Mouse (Mus musculus): Measurements from ENCODE around the gene Dgki.

The Dgki gene

DNA sequence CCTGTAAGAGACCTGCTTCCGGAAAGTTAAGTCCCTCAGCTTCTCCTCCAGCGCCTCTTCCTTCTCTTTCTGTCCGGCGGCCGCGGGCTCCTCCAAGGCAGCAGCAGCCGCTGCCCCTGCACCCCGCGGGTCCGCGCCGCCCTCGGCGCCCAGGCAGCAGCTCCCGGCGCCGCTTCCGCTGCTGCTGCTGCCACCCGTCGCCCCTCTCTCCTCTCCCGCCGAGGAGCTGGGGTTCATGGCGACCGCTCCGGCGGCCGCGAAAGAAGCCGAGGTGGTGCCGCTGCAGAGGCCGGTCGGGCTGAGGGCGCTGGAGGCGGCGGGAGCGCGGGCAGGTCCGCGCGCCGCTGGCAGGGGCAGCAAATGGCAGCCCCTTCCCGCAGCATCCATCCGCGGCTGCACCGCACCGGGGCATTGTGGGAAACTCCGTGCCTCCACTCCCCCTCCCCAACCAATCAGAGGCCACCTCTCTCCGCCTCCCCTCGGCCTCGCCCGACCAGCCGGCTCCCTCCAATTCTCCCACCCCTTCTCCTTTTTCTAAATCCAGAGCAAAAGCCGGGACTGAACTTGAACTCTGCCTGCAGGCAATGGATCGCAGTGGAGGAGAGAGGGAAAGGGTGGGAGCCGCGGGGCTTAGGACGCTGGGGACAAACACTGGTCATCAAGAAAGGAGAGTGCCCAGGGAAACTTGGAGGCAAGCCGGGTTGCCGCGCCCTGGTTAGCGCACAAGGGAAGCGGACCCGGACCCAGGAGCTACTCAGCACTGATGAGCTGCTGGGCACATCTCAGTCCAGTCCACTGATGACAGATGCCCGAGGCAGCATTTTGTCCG lies at the start of gene Dgki:
TSS of gene Dgki (minus strand) at position 623 of the 829 bp plus-strand sequence.
- DNase-seq (ENCODE audit: low spot score) = peak; percentile 82

DNA sequence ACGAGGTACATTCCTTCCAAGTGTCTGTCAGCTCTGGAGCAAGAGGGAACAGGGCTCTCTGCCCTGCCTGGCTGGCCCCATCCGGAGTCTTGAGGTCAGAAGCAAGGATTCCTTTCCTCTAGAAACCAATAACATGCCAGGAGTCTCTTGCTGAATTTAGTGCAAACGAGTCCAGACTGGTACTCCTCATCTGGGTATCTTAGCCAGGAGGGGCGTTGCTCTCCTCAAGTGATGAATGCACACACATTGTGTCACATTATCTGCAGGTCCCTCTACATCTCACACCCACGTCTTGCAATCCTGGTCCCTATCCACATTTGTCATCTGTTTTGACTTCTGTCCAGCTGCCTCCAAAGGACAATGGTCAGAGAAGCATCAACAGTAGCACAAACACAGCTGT lies 47.6 kb upstream of the Dgki start:
- DNase-seq (ENCODE audit: low spot score) = no peak

DNA sequence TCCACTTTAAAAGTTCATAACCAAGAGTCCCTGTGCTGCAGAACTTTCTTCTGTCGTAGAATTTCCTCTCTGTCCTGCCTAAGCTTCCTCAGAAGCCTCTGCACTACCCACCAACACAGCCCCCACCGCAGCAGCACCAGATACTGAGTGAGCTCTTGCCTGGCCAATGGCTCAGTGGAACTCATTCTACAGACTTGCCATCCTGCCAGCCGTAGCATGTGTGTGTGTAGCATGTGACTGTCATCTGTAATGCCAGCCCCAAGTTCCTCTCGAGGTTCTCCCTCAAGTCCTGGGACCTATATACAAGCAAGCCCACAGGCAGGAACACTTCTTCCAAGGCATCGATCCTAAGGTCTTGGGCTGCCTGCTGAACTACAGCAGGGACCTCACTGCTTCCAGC lies 38.1 kb upstream of the Dgki start:
- DNase-seq (ENCODE audit: low spot score) = no peak

DNA sequence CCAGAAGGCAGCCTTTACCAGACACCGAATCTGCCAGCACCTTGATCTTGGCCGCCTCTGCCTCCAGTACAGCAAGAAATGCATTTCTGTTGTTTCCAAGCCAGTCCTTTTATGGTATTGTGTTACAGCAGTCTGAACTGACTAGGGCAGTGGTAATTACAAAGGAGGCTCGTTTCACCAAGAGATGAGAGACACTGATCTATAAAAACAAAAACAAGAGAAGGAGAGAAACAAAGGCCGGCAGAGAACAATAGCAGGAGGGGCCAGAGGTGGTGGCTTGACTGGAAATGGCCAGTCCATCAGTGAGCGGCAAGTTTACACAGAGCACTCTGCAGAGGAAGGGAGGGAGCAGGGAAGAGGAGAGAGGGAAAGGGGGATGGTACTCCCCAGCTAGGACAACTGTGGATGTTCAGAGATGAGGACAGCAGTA lies 36.9 kb upstream of the Dgki start:
- no peak for DNase-seq (ENCODE audit: low spot score)

DNA sequence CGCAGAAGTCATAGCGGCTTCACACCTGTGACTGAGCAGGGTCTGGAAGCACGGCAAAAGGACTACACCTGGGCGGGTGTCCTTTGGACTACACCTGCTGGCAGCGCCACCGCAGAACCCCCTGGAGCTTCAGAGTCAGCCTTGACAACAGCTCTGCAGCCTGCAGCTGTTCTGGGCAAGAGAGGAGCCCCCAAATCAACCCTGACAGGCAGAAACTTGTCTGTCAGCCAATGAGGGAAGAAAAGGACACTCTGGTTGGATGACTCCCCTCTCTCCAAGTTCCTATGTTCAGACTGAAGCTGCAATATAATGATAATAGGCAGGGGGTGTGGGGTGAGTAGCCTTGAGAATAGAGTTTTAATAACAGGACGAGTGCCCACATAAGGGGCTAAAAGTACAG lies 36.4 kb upstream of the Dgki start:
- no peak for DNase-seq (ENCODE audit: low spot score)

DNA sequence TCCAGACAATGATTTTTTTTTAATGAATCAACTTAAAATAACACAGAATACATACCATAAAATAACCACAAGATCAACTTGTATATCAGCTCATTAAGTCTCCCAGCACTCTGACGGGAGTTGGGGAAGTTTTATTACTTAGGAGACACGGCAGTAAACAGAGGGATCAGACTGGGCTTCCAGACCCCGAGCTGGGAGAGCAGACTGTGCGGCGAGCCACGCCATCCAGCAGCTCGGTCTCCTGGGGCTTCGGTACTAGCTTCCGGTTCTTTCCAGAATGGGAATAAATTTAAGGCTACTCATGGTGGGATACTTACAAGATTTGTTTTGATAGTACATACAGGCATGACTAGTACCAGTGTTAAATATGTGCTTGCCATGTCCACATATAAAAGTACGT lies 32.9 kb upstream of the Dgki start:
- DNase-seq (ENCODE audit: low spot score) = no peak

DNA sequence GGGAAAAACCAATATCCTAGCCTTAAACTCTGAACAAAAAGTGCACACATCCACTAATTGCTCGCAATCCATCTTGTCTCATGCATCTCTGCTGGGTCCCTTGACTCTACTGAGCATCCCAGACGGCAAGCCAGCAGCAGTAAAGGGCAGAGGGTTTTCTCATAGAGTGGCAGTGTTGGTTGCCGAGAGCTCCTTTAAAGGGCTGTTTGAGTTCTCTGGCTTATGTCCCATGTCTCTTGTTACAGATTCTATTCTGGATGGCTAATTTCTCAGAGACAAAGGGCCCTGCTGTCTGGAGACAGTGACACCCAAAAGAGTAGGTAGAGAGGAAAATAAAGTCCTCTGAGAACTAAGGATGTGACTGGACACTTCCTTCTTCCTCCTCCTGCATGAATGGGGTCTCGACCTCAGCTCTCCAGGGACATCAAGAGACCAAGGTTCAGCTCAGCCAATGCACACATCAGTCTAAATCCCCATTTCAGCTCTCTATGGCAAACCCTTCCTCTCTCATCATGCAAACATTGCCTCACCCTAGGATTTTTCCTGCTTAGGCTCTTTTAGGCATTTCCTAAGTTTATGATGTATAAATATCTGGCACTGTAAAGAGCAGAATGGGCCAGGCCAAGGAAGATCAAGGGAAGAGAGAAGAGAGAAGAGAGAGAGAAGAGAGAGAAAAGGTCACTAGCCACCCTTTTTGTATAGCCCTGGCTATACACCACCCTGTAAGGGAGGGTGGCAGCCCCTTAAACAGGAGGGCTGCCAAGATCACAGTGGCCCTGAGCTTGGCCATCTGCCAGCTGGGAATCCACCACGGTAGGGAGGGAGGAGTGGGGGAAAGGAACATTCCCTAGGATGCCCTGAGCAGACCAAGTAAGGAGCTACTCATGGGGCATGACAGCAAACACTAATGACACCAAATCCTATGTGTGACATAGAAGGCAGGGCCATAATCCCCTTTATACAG lies 30.2 kb upstream of the Dgki start:
- DNase-seq (ENCODE audit: low spot score) = no peak

DNA sequence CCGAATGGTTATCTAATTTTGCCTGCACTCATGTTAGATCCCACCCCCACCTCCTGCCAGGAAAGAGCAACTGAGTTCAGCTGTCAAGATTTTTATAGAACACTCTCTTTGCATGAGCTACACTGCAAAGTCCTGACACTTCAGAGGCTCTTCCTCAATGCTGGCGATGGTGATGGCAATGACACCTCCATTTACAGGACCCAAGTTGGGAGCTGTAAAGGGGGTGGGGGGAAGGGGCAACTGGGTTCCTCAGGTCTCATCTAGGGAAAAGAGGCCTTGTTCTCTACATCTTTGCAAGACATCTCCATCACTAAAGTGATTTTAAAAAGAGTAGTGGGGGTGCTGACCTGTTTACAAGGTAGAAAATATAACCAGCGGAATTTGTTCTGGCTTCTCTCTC lies 29.4 kb upstream of the Dgki start:
- DNase-seq (ENCODE audit: low spot score) = no peak

DNA sequence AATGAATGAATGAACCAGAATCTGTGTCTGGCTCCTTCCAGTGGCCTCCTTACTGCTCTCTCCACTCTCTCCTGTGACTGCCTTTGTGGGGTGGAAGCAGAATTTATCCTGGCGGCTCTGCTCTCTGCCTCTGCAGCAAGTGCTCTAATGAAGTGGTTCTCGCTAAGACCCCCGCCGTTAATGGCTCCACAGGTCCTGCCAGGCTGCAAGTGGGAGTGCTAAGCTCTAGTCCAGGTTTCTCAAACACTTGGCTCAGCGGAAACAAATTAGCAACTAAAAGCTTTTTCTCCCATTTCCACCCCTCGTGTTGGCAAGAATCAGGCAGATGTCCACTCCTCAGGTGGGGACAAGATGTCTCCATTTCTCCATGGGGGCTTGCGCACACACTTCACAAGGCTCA lies 28.7 kb upstream of the Dgki start:
- DNase-seq (ENCODE audit: low spot score) = no peak

DNA sequence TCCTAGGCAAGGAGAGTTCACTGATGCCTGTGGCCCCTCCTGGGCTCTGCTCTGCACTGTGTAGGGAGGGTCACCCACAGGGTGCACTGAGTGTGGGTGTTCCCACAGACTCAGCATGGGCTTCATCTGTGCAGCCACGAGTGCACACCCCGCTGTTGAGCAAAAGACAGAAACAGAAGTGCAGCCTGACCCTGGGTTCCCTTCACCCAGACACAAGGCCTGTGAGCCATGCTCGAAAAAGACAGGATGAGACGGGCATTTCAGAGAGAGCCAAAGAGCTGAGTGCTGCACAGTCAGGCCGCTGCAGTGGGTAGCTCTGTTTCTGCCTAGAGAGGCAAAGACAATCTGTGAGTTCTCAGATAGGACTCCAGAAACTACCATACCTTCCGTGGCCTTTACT lies 27.5 kb upstream of the Dgki start:
- DNase-seq (ENCODE audit: low spot score) = no peak

DNA sequence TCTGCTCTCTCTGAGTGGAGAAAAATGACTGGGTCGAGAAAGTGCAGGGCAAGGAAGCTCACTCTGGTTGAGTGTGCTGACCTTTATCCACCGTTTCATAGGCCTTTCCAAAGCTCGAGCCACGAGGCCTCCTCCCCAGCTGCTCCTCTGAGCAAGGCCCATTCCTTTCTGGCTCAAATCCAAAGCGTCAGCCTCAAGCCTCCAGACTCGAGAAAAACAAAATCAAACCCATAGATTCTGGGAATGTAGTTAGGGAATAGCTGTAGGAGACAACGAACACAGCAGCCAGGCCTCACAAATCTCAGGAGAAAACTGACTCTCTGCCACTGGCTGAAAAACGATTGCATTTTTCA lies 26.6 kb upstream of the Dgki start:
- DNase-seq (ENCODE audit: low spot score) = no peak

DNA sequence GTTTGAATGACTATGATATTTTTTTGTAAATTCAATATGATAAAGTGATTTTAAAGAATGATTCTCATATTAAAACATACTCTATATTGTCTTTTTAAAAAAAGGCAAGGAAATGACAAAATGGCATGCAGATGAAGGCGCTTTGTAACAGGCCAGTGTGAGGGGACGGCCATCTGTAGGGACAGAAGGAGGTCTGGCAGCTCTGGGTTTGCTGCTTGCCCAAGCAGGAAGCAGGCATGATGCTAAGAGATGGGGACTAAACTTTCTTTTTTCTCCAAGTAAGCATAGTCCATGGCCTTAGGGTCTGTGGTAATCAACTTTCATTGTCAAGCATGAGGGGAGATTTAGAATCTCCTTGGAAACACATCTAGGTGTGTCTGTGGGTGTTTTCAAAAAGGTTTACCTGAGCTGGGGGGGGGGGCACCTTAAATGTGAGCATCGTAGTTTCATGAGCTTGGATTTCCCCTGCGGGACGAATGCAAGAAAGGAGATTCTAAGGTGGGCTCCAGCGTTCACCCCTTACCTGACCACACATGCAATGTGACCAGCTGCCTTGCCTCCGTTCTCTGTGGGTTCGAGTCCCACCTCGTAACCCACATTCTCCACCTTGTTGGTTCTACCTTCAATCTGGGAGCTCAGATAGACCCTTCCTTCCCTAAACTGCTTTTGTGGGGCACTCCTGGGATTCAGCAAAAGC lies 26.1 kb upstream of the Dgki start:
- DNase-seq (ENCODE audit: low spot score) = no peak

DNA sequence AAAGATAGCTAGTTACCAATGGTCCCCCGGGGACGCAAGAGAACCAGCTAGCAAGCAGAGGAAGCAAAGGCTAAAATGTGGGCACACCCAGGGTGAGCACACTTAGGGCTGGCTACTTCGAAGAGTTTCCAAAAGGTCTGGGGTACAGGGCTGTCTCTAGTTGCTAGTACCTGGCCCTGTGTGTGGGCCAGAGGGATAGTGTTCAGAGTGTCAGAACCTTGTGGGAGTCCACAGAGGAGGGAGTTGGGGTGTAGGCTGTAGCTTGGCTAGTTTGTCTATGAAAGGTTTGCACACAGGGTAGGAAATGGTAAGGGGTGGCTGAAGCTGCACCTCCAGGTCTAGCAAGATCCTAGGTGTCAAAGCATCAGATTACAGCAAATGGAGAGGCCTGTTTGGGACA lies 25.1 kb upstream of the Dgki start:
- DNase-seq (ENCODE audit: low spot score) = no peak

DNA sequence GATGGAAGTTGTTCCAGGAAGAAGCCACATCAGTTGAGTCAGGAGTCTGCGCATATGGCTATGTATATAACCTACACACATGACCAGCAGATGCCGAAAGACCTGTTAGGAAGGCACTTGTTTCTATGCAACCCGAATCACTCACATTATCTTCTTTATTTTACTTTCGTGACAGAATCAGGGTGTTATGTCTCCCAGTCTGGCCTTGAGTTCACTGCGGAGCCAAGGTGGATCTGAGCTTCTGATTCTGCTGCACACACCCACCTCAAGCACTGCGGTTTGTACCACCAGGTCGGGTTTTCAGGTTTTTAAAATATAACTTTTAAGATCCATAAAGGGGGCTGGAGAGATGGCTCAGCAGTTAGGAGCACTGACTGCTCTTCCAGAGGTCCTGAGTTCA lies 22.7 kb upstream of the Dgki start:
- DNase-seq (ENCODE audit: low spot score) = no peak

DNA sequence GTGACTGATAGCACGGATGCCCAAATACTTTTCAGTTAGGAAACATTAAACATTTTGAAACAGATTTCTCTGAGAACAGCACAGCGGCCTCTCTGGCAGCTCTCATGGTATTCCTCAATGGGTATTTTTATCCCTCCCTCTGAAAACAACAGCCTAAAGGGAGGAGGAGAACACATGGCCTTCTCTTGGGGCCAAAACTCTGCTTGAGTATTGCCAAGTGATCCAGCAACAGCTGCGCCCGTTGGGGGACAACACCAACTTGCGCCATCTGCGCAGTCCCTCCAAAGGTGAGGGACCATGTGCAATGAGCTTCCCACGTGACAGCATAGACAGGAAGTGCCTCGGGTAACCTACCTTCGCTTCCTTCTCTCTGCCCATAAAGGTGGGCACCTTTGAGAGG lies 22.1 kb upstream of the Dgki start:
- no peak for DNase-seq (ENCODE audit: low spot score)

DNA sequence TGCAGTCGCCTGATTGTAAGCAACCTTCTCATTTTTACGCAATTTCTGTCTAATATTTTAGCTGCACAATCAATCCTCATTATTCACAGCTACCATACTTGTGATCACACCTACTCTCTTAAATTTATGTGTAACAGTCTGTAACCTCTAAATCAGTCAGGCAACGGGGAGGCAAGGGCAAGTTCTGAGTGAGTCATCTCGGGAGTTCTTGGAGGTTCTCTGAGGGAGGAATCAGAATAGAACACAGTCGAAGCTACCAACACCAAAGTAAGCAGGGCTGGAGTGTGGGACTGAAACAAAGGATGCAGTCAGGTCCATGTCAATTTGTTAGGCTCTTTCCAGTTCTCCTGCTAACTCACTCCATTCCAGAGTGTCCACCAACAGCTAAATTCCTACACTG lies 17.9 kb upstream of the Dgki start:
- DNase-seq (ENCODE audit: low spot score) = no peak

DNA sequence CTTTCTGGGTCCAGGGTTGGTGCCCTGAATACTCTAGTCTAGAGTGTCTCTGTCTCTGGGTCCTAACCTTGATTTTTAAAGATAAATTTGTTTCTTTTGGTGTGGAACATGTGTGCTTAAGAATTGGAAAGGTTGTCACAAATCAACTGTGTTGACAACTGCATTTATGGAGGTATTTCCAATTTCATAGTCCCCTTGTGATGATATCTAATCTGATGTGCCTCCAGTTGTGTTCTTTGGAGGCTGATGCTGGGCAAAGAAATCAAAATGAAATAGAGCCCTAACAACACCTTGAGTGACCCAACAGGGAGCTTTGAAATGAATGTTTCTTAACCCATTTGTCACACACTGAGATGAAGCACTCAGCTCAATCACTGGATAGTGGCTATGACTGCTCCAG lies 15.5 kb upstream of the Dgki start:
- DNase-seq (ENCODE audit: low spot score) = no peak

DNA sequence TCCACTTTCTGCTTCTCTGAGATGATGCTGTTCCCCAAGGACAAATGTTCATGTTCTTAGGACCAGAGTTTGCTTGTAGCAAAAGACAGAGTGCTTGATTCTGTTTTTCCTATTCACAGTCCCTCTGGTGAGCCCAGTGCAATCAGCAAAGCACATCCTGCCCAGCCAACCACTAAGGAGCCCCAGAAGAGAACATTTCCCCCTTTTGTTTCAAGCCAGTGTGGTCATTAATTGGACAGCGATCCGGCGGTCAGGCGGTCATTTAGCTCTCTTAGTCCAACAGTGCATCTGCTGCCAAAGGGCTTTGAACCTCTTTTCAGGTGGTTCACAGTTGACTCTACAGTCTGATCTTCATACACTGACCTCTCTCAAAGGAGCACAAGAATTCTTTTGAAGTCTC lies 10.6 kb upstream of the Dgki start:
- no peak for DNase-seq (ENCODE audit: low spot score)

DNA sequence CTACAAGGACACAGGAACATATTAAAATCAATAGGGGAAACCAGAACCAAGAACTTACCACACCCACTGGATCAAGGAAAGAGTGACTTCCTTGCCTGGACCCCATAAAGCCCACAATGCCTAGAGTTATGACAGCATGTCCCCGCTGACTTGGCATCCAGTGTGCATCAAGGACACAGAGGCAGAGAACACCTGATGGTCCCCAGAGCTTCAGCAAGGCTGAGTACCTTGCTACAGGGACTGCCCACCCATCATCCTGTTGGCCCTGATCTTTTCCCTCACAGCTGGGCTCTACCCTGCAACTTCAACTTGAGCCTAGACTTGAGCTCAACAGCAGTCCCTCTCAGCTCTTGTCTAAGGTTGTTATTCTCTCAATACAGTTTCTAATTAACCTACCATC lies 6.6 kb upstream of the Dgki start:
- no peak for DNase-seq (ENCODE audit: low spot score)

DNA sequence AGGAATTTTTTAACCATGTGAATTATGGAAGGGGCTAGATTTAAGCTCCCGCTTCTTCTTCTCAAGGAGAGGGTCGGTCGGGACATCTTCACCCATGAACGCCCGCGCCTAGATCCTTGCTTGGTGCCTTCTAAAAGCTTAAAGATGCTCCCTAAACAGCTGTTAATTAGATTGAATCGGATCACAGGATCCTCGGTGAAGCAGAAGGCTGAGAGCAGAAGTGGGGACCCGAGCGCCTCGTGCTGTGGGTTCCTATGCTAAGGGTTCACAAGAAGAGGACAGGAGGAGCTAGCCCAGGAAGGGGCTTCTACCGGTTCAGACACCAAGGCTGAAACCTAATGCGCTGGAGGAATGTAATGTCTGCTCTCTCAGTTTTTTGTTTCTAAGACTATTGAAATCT lies 508 bp upstream of the Dgki start:
- no peak for DNase-seq (ENCODE audit: low spot score)

DNA sequence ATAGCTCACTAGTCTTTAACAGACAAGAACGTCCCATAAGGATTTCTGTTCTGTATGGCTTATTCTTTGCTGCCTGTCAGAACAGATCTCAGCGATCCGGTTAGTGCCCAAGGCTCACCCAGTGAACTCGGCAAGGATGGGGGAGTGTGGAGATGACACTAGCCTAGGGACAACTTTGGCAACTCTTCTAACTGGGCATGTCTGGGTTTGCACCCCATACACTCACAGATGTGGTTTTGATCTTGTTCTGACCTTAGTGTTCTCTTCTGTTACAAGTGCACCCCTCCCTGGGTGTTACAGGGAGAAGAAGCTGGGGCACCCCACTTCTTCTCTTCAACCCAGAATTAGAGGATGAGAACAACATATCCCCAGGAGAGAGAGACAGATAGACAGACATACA lies 1.0 kb downstream of the Dgki start:
- no peak for DNase-seq (ENCODE audit: low spot score)

DNA sequence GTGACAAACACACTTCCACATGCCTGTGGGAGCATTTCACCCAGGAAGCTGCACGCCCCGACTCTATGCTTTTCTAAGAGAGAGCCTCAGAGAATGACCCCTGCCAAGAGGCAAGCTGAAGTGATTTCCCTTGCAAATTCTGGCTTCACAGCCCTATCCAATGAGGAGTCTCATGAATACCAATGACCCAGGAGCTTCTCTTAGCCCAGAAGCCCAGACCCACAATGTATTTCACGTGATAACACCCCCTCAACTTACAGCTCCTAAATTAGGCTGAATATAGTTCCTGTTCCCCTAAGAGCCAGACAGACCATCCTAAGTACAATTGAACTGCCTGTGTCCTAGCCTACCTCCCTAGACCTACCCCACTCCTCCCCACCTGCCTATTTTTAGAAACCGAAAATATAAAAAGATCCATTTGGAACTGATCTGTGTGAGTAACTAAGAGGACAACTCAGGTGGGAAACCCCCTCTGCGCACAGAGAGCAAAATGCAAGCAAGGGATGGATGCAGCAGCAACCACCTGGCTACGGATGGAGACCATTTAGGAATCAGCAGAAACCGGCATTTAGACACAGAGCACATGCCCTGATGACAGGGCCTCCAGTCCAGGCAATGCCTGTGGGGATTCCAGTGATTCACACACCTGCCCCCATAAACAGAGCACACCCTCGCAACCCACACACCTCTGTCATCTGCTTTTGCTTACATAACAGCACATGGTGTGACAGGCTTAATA lies 2.1 kb downstream of the Dgki start:
- no peak for DNase-seq (ENCODE audit: low spot score)

Data from left cerebral cortex, adult 11 months (tissue).